Mouse (Mus musculus): ENCODE results near the gene Bach2. TPM values are rescaled to one million over a fixed set of nuclear protein-coding genes. Genes with fewer than 3 reads are reported as not detected.

Bach2 gene
- polyA plus RNA-seq, 1 experiment, result 14.1 TPM

- H3K4me1 ChIP-seq (ENCODE audit: control insufficient read depth, insufficient read depth, insufficient read length), result no peaks in the 10 kb centered on the region
- H3K36me3 ChIP-seq (ENCODE audit: control insufficient read depth, insufficient read depth, low read length), result peaks cover 18% of the 10 kb centered on the region; the same call in 1 of the 2 replicates
- no peak for DNase-seq (ENCODE audit: low read depth in 1 of 2, low spot score in 2 of 2)
- WGBS, result 90% methylated on average over 7 of the region's 7 CpGs
- TF ChIP-seq CTCF (IDR thresholded peaks at IDR 0.05; ENCODE audit: extremely low read depth, insufficient read depth, insufficient read length, insufficient replicate concordance) (no peak), POLR2A (IDR thresholded peaks at IDR 0.05; ENCODE audit: low read depth, low read length) (no peak)
- no peak overlapping the region for H3K4me3 ChIP-seq (ENCODE audit: extremely low read depth, insufficient read depth, insufficient read length)
- no peaks in the 10 kb centered on the region for H3K27me3 ChIP-seq (ENCODE audit: control insufficient read depth, insufficient read depth, low read length)
- H3K27ac ChIP-seq (ENCODE audit: insufficient read depth, low read length), result no peak overlapping the region
Measured at GRCm38 (mm10) chr4:32506306-32506808, 267.8 kb downstream of the Bach2 start.

- H3K36me3 ChIP-seq (ENCODE audit: control insufficient read depth, insufficient read depth, low read length), result peaks cover 17% of the 10 kb centered on the region; the same call in 1 of the 2 replicates
- no peak overlapping the region for H3K27ac ChIP-seq (ENCODE audit: insufficient read depth, low read length)
- no peaks in the 10 kb centered on the region for H3K27me3 ChIP-seq (ENCODE audit: control insufficient read depth, insufficient read depth, low read length)
- no peaks in the 10 kb centered on the region for H3K4me1 ChIP-seq (ENCODE audit: control insufficient read depth, insufficient read depth, insufficient read length)
- TF ChIP-seq CTCF (IDR thresholded peaks at IDR 0.05; ENCODE audit: extremely low read depth, insufficient read depth, insufficient read length, insufficient replicate concordance), result no peak
- no peak for TF ChIP-seq POLR2A (IDR thresholded peaks at IDR 0.05; ENCODE audit: low read depth, low read length)
- DNase-seq (ENCODE audit: low read depth in 1 of 2, low spot score in 2 of 2), result no peak
- 82% methylated on average over 6 of the region's 6 CpGs for WGBS
- H3K4me3 ChIP-seq (ENCODE audit: extremely low read depth, insufficient read depth, insufficient read length), result no peak overlapping the region
Measured at GRCm38 (mm10) chr4:32507041-32507440, 268.4 kb downstream of the Bach2 start.

GRCm38 (mm10) chr4:32508572-32508971 lies 270.0 kb downstream of the Bach2 start:
- H3K27me3 ChIP-seq (ENCODE audit: control insufficient read depth, insufficient read depth, low read length), result no peaks in the 10 kb centered on the region
- no peak for TF ChIP-seq CTCF (IDR thresholded peaks at IDR 0.05; ENCODE audit: extremely low read depth, insufficient read depth, insufficient read length, insufficient replicate concordance)
- no peak for TF ChIP-seq POLR2A (IDR thresholded peaks at IDR 0.05; ENCODE audit: low read depth, low read length)
- H3K4me3 ChIP-seq (ENCODE audit: extremely low read depth, insufficient read depth, insufficient read length), result no peak overlapping the region
- DNase-seq (ENCODE audit: low read depth in 1 of 2, low spot score in 2 of 2), result no peak
- H3K4me1 ChIP-seq (ENCODE audit: control insufficient read depth, insufficient read depth, insufficient read length), result no peaks in the 10 kb centered on the region
- no peak overlapping the region for H3K27ac ChIP-seq (ENCODE audit: insufficient read depth, low read length)
- H3K36me3 ChIP-seq (ENCODE audit: control insufficient read depth, insufficient read depth, low read length), result peaks cover 11% of the 10 kb centered on the region; the same call in 1 of the 2 replicates
- WGBS, result 83% methylated on average over 2 of the region's 2 CpGs

GRCm38 (mm10) chr4:32508996-32509395 lies 270.4 kb downstream of the Bach2 start:
- H3K4me3 ChIP-seq (ENCODE audit: extremely low read depth, insufficient read depth, insufficient read length), result no peak overlapping the region
- no peak for TF ChIP-seq CTCF (IDR thresholded peaks at IDR 0.05; ENCODE audit: extremely low read depth, insufficient read depth, insufficient read length, insufficient replicate concordance)
- TF ChIP-seq POLR2A (IDR thresholded peaks at IDR 0.05; ENCODE audit: low read depth, low read length), result no peak

GRCm38 (mm10) chr4:32509832-32510612 lies 271.4 kb downstream of the Bach2 start:
- peaks cover 11% of the 10 kb centered on the region for H3K36me3 ChIP-seq (ENCODE audit: control insufficient read depth, insufficient read depth, low read length)
- WGBS, result 90% methylated on average over 9 of the region's 9 CpGs
- H3K4me1 ChIP-seq (ENCODE audit: control insufficient read depth, insufficient read depth, insufficient read length), result no peaks in the 10 kb centered on the region
- no peak overlapping the region for H3K27ac ChIP-seq (ENCODE audit: insufficient read depth, low read length)
- no peak for DNase-seq (ENCODE audit: low read depth in 1 of 2, low spot score in 2 of 2)
- no peak for TF ChIP-seq POLR2A (IDR thresholded peaks at IDR 0.05; ENCODE audit: low read depth, low read length)
- no peaks in the 10 kb centered on the region for H3K27me3 ChIP-seq (ENCODE audit: control insufficient read depth, insufficient read depth, low read length)
- H3K4me3 ChIP-seq (ENCODE audit: extremely low read depth, insufficient read depth, insufficient read length), result no peak overlapping the region

More at GRCm38 (mm10) chr4:32508996-32509395, 270.4 kb downstream of the Bach2 start:
- peaks cover 11% of the 10 kb centered on the region; the same call in 1 of the 2 replicates for H3K36me3 ChIP-seq (ENCODE audit: control insufficient read depth, insufficient read depth, low read length)
- H3K4me1 ChIP-seq (ENCODE audit: control insufficient read depth, insufficient read depth, insufficient read length), result no peaks in the 10 kb centered on the region
- no peaks in the 10 kb centered on the region for H3K27me3 ChIP-seq (ENCODE audit: control insufficient read depth, insufficient read depth, low read length)
- DNase-seq (ENCODE audit: low read depth in 1 of 2, low spot score in 2 of 2), result no peak
- WGBS, result 90% methylated on average over 8 of the region's 8 CpGs
- no peak overlapping the region for H3K27ac ChIP-seq (ENCODE audit: insufficient read depth, low read length)

- Histone ChIP-seq H3K4me3 (ENCODE audit: extremely low read depth, insufficient read depth, insufficient read length) (no peak overlapping the region), H3K27ac (ENCODE audit: insufficient read depth, low read length) (no peak overlapping the region), H3K27me3 (ENCODE audit: control insufficient read depth, insufficient read depth, low read length) (no peaks in the 10 kb centered on the region), H3K4me1 (ENCODE audit: control insufficient read depth, insufficient read depth, insufficient read length) (no peaks in the 10 kb centered on the region), H3K36me3 (ENCODE audit: control insufficient read depth, insufficient read depth, low read length) (peaks cover 12% of the 10 kb centered on the region)
- TF ChIP-seq CTCF (IDR thresholded peaks at IDR 0.05; ENCODE audit: extremely low read depth, insufficient read depth, insufficient read length, insufficient replicate concordance) (no peak), POLR2A (IDR thresholded peaks at IDR 0.05; ENCODE audit: low read depth, low read length) (no peak)
- DNase-seq (ENCODE audit: low read depth in 1 of 2, low spot score in 2 of 2), result no peak
- 93% methylated on average over 7 of the region's 7 CpGs for WGBS
Measured at GRCm38 (mm10) chr4:32510940-32511339, 272.3 kb downstream of the Bach2 start.

GRCm38 (mm10) chr4:32516126-32516525 lies 277.5 kb downstream of the Bach2 start:
- WGBS, result 89% methylated on average over 8 of the region's 8 CpGs
- Histone ChIP-seq H3K27ac (ENCODE audit: insufficient read depth, low read length) (no peak overlapping the region), H3K4me1 (ENCODE audit: control insufficient read depth, insufficient read depth, insufficient read length) (no peaks in the 10 kb centered on the region), H3K36me3 (ENCODE audit: control insufficient read depth, insufficient read depth, low read length) (peaks cover 6% of the 10 kb centered on the region), H3K27me3 (ENCODE audit: control insufficient read depth, insufficient read depth, low read length) (no peaks in the 10 kb centered on the region), H3K4me3 (ENCODE audit: extremely low read depth, insufficient read depth, insufficient read length) (no peak overlapping the region)
- TF ChIP-seq POLR2A (IDR thresholded peaks at IDR 0.05; ENCODE audit: low read depth, low read length) (no peak), CTCF (IDR thresholded peaks at IDR 0.05; ENCODE audit: extremely low read depth, insufficient read depth, insufficient read length, insufficient replicate concordance) (no peak)
- no peak for DNase-seq (ENCODE audit: low read depth in 1 of 2, low spot score in 2 of 2)

Measured in spleen, adult 2 months (tissue).